Mouse (Mus musculus): Measurements from ENCODE around the gene Tmc5.

The Tmc5 gene

DNA sequence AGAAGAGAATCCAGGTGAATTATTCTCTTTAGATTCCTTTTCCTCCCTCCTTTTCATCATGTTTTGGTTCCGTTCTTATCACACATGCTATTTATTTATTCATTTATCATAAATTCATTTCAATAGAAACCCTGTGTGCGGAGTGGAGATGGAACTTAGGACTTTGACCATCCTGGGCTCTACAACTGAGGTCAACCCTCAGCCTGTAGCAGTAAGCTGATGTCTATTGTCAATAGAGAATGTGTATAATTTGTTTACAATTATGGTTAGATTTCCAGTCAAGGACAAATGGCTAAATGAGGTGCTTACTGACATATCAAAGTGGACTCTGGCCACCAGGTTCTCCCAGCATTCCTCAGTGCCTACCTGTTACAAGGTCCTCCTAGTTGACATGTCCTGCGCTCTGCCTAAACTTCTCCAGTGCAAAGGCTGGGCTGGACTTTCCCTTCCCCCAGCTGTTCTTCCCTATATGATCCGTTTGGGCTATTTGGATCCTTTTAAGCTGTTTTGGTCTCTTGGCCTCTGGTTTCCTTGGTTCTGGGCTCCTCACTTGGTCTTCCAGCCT is 14.2 kb downstream of the Tmc5 start:
- no peak for DNase-seq

DNA sequence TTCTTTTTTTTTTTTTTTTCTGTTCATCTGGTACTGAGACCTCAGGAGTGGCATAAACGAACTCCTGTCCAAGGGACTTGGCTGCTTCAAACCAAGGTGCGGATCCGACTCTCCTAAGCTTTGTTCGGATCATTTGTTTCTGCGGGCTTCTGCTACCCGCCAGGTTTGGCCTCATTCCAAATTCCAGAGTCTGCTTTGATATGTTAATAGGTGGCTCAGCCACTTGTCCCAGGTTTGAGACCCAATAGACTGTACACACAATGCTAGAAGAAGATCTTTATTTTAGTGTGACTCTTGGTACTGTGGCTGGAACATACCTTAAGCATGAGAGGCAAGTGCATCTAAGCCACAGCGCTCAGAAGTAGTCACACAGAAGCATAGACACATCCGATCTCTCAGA is 14.8 kb downstream of the Tmc5 start:
- DNase-seq = no peak

DNA sequence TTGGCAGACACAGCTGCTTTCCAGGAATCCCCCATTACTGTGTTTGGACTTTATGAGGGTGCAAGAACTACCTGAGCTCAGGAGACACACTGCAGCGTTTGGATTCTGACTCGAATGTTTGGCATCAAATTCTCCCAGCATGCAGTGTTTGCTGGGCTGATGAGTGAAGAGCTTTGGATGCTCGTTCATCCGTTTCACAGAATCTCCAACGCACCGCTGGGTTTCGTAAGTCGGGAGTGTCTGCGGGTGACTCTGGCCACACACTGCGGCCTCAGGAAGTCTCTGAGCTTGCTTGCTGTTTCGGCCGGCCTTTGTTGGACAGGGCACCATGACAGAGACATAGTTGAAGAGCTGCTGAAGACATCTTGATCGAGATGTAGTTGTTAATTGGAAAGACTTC is 17.0 kb downstream of the Tmc5 start:
- DNase-seq = no peak

DNA sequence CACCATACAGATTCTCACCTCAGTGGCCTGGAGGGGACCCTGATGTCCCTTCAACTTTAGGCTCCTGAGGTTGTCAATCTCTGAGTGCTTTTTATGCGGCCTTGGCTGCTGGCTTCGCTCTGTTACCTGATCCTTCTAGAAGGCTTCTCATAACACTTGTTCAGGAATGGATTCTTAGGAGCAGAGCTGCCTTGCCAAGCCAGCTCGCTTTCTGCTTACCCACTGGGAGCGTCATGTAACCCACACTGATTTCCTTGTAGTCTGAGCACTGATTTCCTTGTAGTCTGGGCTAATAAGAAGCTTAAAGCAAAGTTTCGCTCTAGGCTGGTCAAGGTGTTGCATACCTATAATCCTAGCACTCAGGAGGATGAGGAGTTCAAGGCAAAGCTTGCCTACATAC is 21.0 kb downstream of the Tmc5 start:
- no peak for DNase-seq

DNA sequence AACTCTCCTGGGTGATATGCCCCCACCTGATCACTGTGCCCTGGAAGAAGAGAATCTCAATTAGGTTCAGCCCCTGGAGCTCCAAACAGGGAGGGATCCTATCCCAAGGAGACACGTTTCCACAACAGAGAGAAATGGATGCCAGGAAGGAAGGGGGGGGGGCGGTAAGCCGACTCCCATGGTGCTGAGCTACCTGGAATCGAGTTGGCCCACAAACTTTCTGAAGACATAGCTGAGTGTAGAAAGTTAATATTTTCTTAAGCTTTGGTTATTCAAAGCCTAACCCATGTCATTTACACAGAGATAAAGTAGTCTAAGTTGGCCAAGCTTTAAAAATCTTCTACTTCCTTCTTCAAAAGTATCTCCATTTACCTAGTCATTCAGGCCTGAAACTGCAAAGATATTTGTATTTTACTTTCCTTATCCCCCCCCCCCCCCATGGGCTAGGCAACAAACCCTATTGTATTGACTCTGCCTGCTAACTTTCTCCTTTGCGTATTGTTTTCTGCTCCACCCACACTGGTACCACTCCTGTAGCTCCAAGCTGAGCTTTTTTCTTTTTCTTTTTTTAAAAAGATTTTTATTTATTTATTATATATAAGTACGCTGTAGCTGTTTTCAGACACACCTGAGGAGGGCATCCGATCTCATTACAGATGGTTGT is 23.3 kb downstream of the Tmc5 start:
- no peak for DNase-seq

DNA sequence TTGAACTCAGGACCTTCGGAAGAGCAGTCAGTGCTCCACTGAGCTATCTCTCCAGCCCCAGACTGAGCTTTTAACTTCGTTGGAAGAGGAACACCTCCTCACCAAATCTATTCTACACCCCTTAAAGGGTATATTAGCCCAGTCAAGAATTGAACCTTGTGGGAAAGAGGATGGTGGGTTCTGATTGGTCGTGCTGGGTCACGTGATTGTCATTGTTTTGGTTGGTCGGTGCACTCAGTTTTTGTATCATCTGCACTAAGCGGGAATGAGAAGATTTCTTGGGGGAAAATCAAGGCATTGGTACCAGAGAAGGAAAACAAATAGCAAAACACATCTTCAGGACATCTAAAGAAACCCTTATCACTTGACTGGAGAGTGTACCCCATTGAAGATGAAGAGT is 24.0 kb downstream of the Tmc5 start:
- no peak for DNase-seq

DNA sequence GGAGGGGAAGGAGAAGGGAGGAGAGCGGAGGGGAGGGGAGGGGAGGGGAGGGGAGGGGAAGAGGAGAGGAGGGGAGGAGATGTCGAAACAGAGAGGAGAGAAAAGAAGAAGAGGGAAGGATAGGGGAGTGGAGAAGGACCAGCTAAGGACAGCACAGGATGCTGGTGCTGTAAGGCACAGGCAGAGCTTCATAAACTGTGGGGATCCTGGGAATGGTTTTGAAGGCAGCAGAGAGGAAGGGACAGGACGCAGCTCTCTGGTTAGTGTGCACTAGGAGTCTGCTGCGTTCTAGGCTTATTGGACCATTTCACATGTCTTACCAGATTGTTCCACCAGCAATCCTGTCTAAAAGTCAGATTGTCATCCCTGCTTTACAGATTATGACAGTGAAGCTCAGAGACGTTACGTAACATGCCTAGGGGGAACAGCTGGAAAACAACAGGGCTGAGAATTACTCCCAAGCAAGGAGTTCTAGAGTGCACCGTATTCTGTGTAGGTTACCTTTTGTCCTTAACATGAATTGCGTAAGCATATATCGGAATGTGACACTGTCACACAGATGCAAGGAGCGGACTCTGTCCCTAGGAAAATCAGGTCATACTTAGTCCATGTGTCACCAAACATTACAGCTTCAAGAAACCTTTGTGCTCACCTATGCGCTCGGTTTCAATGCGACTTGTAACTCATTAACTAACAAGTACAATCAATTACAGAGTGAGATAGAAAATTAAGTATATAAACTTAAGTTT is 30.6 kb downstream of the Tmc5 start:
- no peak for DNase-seq

DNA sequence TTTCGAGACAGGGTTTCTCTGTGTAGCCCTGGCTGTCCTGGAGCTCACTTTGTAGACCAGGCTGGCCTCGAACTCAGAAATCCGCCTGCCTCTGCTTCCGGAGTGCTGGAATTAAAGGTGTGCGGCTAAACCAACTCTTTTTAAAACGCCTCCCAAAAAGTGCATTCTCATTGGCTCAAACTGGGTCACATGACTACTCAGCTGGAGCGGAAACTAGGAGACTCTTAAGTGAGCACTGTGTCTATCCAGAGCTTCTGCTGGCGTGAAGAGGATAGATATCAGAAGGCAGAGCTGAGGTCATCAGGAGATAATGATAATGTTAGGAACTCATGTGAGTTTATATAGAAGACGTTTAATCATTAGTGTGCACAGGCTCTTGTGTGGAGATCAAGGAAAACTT is 36.0 kb downstream of the Tmc5 start:
- no peak for DNase-seq

DNA sequence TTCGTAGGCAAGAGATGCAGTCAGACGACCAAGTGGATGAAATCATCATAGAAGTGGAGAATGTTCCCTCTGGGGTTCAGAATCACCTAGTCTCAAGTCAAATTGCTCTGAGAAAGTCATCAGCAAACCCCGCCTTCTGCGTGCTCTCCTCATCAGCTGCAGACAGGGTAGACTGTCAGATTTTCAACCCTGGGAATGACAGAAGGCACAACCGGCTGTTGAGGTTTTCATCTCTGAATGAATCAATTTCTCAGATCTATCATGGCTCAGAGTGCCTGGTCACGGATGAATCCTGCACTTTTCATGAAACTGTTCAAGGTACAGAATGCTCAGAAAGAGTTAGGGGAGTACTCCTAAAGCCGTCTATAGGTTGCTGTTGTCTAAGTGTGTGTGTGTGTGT is 36.9 kb downstream of the Tmc5 start:
- DNase-seq = no peak

DNA sequence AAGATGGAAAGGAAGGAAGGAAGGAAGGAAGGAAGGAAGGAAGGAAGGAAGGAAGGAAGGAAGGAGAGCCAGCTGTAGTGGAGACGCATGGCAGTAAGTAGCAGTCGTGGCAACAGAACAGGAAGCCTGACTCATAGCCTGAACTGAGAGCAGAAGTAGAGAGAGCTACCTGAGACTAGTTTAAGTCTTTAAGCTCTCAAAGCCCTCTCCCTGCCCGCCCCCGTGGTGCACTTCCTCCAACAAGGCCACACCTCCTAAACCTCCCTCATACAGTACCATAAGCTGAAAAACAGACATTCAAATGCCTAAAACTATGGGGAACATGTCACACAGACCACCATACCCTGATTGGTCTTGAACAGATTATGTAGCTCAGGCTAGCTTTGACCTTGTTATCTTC is 40.4 kb downstream of the Tmc5 start:
- peak; percentile 36 for DNase-seq

DNA sequence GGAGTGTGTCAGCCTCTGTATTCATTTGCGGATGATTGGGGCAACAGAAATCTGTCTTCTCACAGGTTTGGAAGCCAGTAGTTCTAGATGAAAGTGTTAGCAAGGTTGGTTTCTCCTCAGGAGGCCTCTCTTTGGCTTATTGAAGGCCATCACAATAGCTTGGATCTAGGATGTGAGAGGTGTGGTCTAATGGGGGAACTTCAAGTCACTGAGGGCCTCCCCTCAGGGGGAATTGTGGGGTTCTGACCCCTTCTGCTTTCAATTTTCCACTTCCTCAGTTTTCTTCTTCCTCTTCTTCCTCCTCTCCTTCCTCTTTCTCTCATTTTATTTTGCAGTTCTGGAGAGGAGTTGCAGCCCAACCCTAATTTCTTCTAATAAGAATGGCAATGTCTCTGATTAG is 49.1 kb downstream of the Tmc5 start:
- DNase-seq = no peak

DNA sequence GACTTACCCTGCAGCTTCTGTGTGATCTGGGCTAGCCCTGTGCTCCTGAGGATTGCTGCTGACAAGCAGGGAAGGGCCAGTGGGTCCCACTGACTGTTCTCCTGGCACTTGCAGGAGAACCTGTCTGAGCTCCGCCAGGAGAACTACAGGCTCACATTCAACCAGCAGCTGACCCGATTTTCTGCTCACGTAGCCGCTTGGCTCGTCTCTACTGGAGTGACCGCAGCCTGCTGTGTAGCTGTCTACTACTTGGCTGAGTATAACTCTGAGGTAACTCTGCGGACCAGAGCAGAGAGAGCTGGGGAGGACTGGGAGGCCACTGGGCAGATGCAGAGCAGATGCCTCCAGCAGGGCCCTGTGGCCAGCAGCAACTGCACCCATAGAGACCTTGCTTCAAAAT is 52.2 kb downstream of the Tmc5 start:
- DNase-seq = no peak

DNA sequence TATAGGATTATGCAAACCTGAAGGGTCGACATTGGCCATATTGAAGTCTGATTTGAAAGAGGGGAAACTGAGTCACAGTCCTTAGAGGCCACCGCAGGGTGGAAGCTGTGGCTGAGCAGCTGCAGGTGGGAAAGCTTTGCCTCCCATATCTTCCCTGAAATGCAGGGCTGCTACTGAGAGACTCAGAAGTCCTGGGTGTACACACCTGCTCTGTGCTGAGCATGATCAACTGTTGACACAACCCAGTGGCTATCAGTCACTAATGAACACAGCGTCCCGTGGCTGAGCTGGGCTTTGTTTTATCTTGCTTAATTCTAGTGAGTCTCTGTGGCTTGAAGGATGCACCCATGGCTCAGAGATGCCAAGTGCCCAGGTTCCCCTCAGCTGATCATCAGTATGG is 53.0 kb downstream of the Tmc5 start:
- no peak for DNase-seq

DNA sequence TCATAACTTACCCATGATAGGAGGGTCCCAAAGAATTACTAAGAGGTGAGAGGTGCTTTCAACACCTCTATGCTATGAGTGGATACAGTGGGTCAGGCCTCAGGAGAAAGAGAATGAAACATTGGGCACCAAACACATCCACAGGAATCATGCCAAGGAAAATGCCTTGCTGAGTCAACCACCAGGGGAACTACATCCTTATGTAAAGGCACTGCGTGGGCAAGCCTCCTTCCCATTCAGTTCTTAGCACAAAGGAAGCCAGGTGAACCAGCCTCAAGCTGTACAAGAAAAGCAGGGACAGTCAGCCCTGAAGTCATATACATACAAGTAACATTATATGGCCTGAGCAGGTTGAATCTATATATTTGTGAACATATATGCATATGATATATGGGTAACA is 53.8 kb downstream of the Tmc5 start:
- DNase-seq = no peak

DNA sequence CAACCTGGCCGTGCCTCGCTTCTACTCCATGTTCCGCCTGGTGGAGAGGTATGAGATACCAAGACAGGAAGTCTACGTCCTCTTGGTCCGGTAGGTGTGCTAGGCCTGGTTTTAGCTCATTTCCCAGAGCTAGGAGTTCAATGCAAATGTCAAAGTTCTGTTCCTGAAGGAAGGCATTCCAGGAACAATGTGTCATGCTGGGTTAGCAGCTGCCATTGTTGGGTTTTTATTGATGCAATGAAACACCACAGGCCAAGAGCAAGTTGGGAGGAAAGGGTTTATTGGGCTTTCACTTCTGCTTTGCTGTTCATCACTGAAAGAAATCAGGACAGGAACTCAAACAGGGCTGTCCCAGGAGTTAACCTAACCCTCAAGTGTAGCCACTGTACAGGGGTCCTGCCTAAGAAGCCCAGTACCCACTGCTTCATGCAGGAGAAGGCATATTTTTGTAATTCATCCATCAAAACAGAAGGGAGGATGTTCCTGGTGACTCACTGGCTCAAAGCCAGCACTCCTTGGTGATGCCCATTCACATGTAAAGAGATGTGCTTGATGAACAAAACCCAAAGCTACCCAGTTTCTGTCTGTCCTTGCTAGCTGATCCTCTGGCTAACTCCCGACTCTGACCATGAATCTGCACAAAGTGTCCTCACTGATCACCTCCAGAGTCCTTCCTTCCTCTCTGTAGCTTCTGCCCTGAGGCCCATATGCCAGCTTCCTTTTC is 55.6 kb downstream of the Tmc5 start:
- DNase-seq = no peak

DNA sequence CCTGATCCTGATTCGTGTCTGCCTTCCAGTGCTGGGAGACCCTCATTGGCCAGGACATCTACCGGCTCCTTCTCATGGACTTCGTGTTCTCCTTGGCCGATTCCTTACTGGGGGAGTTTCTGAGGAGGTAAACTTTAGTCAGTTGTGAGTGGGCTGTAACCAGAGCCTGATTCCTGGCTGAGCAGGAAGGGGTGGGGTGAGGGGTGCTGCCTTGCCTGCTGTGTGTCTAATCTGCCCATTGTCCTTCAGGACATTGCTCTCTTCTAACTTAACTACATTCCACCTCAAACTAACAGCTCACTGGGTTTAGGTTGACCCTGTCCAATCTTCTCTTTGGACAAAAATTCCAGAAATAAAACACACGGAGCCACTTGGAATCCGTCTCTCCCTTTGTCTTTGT is 59.6 kb downstream of the Tmc5 start:
- DNase-seq = no peak

DNA sequence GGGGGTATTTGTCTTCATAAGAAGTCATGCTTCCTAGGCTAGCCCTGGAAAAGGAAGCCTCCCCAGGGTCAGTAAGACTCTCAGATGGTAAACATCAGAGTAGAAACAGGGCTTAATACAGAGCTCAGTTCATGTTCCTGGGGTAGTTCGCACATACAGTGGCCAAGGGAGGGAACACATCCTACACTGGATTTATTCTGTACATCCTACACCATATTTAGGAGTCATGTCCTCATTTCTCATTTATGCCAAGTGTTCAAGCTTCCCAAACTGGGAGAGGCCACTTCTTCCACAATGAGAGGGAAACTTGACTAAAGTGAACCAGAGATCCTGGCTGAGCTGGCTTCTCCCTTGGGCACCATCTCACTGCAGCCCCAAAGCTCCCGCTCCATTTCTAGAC is 70.7 kb downstream of the Tmc5 start:
- no peak for DNase-seq

DNA sequence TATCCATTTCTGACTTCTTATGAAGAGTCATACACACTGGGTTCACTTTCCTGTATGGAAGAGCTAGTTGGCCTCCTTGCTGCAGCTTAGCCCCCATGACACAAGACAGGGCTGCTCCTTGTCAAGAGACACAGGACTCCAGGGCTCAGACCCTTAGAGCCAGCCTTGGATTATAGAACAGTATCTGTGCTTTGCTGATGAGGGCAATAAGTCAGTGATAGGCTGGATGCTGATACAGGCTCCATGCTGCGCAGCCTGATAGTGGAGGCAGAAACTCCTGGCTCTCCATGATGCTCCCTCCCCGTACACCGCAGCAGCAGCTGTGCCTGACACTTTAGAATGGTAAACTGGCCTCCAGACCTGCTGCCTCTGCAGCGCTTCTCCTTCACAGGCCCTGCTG is 73.0 kb downstream of the Tmc5 start:
- DNase-seq = no peak

DNA sequence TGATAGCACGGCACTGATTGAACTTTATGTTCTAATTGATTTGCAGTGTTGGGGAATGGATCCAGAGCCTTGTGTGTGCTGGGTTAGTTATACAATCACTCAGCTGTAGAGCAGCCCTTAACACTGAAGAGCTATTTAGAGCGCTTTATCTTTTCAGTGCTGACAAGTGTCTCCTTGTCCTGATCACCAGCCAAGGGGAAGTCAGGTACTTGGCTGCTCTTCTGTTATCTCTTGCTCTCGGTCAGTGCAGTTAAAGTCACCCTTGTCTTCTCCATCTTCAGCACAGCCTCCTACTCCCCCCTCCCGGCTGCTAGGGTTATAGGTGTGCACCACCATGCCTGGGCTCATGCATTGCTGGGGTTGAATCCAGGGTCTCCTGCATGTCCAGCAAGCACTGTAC is 79.7 kb downstream of the Tmc5 start:
- DNase-seq = no peak

DNA sequence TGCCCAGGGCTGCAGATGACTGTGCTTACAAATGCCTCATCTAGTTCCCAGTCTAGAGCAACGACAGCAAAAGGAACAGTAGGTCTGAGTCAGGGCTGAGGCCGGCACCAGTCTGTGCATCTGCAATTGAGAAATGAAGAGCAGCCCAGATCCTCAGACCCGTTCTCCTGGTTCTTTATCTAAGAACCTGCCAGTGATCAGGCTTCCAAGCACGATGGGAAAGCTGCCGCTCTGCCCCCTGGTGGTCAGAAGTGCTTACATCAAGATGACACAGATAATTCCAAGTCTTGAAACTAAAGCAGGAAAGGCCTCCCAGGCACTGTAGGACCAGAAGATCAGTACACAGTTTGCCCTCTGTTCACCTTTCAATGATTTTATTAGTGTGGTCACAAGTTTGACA is 91.1 kb downstream of the Tmc5 start:
- peak; percentile 78 for DNase-seq

DNA sequence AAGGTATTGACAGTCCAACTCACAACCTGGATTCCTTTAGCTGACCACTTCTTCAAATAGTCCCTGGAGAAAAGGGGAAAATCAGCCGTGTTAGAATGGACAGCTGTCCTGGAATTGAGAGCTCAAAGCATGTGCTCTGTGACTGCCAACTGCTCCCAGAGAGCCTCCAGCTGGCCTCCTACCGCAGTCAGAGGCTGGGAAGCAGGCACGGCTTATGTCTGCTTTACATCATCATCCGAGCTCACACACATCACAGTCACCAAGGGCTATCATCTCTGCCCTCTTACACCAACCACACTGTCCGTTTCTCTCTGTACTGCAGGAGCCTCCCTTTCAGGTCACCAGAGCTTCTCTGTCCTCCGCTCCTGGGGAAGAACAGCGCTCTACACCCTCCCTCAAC is 92.0 kb downstream of the Tmc5 start:
- DNase-seq = no peak

DNA sequence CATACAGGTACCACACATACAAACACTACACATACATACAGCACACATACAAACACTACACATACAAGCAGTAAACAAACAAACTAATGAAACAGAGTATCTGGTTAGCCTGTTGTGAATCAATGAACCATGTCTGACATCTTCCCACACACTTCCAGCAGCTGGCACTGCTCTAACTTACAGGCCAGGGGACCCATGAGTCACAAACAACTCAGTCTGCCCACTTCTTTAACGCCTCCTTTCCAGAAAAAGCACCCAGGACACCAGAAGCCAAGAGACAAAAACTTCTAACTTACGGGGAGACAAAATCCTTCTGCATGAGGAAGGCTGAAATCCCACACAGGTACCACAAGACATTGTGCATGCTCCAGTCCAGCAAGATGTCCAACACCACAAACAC is 94.2 kb downstream of the Tmc5 start:
- no peak for DNase-seq

DNA sequence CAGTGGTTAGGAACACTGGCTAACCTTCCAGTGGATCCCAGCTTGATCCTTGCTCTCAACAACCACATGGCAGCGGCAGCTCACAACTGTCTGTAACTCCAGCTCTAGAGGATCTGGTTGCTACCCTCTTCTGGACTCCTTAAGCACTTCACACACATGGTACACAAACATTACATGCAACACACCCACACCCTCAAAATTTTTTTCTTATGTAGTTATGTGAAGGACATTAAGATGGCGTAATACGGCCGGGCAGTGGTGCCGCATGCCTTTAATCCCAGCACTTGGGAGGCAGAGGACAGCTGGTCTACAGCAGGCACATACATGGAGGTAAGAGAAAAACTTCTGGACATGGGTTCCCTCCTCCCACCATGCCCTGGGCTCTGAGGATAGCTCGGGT is 99.0 kb downstream of the Tmc5 start:
- DNase-seq = no peak

DNA sequence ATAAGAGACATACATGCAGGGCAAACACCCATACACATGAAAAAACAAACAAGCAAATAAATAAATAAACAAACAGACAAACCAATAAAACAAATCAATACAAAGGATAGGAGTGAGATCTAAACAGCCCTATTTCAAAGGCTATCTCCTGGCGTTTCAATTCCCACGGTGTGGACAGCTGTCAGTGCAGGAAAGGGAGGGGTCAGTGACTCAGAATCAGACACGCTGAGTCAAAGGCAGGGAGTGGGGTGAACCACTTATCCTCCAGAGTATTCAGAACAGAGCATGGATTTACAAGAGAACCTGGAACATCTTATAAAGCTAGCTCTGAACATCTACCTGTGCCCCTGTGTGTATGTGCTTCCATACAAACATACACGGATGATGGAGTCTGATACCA is 100.1 kb downstream of the Tmc5 start:
- no peak for DNase-seq
